Mouse (Mus musculus): Measurements from ENCODE around the gene Aldoart2. TPM values are rescaled to one million over a fixed set of nuclear protein-coding genes. Genes with fewer than 3 reads are reported as not detected.

Aldoart2 gene
- polyA plus RNA-seq, 1 experiment = not detected

GRCm38 (mm10) chr12:55600503-55600994, 35.5 kb downstream of the Aldoart2 start:
- H3K4me1 ChIP-seq (ENCODE audit: control insufficient read depth, insufficient read depth, insufficient read length) = peaks cover 14% of the 10 kb centered on the region; the same call in 1 of the 2 replicates
- H3K27ac ChIP-seq (ENCODE audit: insufficient read depth, low read length) = no peak overlapping the region
- TF ChIP-seq POLR2A (IDR thresholded peaks at IDR 0.05; ENCODE audit: low read depth, low read length) (no peak), CTCF (IDR thresholded peaks at IDR 0.05; ENCODE audit: extremely low read depth, insufficient read depth, insufficient read length, insufficient replicate concordance) (no peak)
- no peak overlapping the region for H3K4me3 ChIP-seq (ENCODE audit: extremely low read depth, insufficient read depth, insufficient read length)
- DNase-seq (ENCODE audit: low read depth in 1 of 2, low spot score in 2 of 2) = no peak
- peaks cover 18% of the 10 kb centered on the region for H3K27me3 ChIP-seq (ENCODE audit: control insufficient read depth, insufficient read depth, low read length)
- 12% methylated on average over 42 of the region's 42 CpGs for WGBS
- peaks cover 5% of the 10 kb centered on the region for H3K36me3 ChIP-seq (ENCODE audit: control insufficient read depth, insufficient read depth, low read length)

GRCm38 (mm10) chr12:55604411-55604810, 39.4 kb downstream of the Aldoart2 start:
- WGBS = 88% methylated on average over 3 of the region's 3 CpGs
- Histone ChIP-seq H3K4me3 (ENCODE audit: extremely low read depth, insufficient read depth, insufficient read length) (no peak overlapping the region), H3K27ac (ENCODE audit: insufficient read depth, low read length) (no peak overlapping the region), H3K4me1 (ENCODE audit: control insufficient read depth, insufficient read depth, insufficient read length) (peaks cover 9% of the 10 kb centered on the region; the same call in 1 of the 2 replicates), H3K36me3 (ENCODE audit: control insufficient read depth, insufficient read depth, low read length) (peaks cover 5% of the 10 kb centered on the region), H3K27me3 (ENCODE audit: control insufficient read depth, insufficient read depth, low read length) (peaks cover 12% of the 10 kb centered on the region)
- DNase-seq (ENCODE audit: low read depth in 1 of 2, low spot score in 2 of 2) = no peak
- TF ChIP-seq POLR2A (IDR thresholded peaks at IDR 0.05; ENCODE audit: low read depth, low read length) (no peak), CTCF (IDR thresholded peaks at IDR 0.05; ENCODE audit: extremely low read depth, insufficient read depth, insufficient read length, insufficient replicate concordance) (no peak)

- no peak for DNase-seq (ENCODE audit: low read depth in 1 of 2, low spot score in 2 of 2)
- peaks cover 5% of the 10 kb centered on the region for H3K36me3 ChIP-seq (ENCODE audit: control insufficient read depth, insufficient read depth, low read length)
- TF ChIP-seq CTCF (IDR thresholded peaks at IDR 0.05; ENCODE audit: extremely low read depth, insufficient read depth, insufficient read length, insufficient replicate concordance) (no peak), POLR2A (IDR thresholded peaks at IDR 0.05; ENCODE audit: low read depth, low read length) (no peak)
- H3K4me1 ChIP-seq (ENCODE audit: control insufficient read depth, insufficient read depth, insufficient read length) = no peaks in the 10 kb centered on the region
- no peaks in the 10 kb centered on the region for H3K27me3 ChIP-seq (ENCODE audit: control insufficient read depth, insufficient read depth, low read length)
- WGBS = 82% methylated on average over 4 of the region's 4 CpGs
- no peak overlapping the region for H3K27ac ChIP-seq (ENCODE audit: insufficient read depth, low read length)
- no peak overlapping the region for H3K4me3 ChIP-seq (ENCODE audit: extremely low read depth, insufficient read depth, insufficient read length)
Measured at GRCm38 (mm10) chr12:55607902-55608301, 42.9 kb downstream of the Aldoart2 start.

DNA sequence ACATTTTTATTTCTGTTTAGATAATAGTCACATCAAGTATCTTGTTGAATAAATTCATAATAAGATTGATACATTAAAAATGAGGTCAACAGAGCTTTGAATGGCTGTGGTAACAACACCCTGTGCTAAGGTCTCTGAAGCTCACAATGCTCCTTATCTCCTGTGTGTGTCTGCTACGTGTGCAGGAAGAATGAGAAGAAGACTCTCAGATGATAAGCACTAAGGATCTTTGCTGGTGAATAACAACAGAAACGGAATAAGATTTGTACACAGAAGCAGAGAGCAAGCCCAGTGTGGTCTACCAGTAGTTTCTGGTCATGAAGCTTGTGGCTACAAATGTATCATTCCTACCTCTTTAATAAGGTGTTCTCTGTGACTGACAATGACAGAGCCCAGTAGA, 45.8 kb downstream of the Aldoart2 start:
- Histone ChIP-seq H3K36me3 (ENCODE audit: control insufficient read depth, insufficient read depth, low read length) (no peaks in the 10 kb centered on the region; the same call in 1 of the 2 replicates), H3K27ac (ENCODE audit: insufficient read depth, low read length) (no peak overlapping the region), H3K27me3 (ENCODE audit: control insufficient read depth, insufficient read depth, low read length) (no peaks in the 10 kb centered on the region), H3K4me3 (ENCODE audit: extremely low read depth, insufficient read depth, insufficient read length) (no peak overlapping the region), H3K4me1 (ENCODE audit: control insufficient read depth, insufficient read depth, insufficient read length) (no peaks in the 10 kb centered on the region)
- DNase-seq (ENCODE audit: low read depth in 1 of 2, low spot score in 2 of 2) = no peak
- WGBS = 81% methylated on average over 2 of the region's 2 CpGs
- TF ChIP-seq CTCF (IDR thresholded peaks at IDR 0.05; ENCODE audit: extremely low read depth, insufficient read depth, insufficient read length, insufficient replicate concordance) (no peak), POLR2A (IDR thresholded peaks at IDR 0.05; ENCODE audit: low read depth, low read length) (no peak)

Other genes starting within 250 kb of the Aldoart2 start
- 16.5 and 20.1 TPM in 2 replicates for gene Psma6, start 181.0 kb upstream of the Aldoart2 start, polyA plus RNA-seq (2012; rRNA removed)
- 287 and 388 TPM in 2 replicates for gene Nfkbia, start 72.6 kb upstream of the Aldoart2 start, polyA plus RNA-seq (2012; rRNA removed)
- gene Insm2, start 34.2 kb downstream of the Aldoart2 start, polyA plus RNA-seq (2012; rRNA removed) = not detected in 2 replicates

Measured in spleen, adult 2 months (tissue).